Mouse (Mus musculus) liver (tissue): ENCODE results near the gene Bet1l.
"Not testable (repeated sequence)": the region's sequence is repeated elsewhere in the genome, so short reads cannot be mapped to it uniquely, and the experiment has no call there.

ENCODE experiments used
- DNase-seq: peaks from one replicate; pipeline ENCODE4 v3.0.0-alpha.2; 2020; ENCODE audit warnings: mixed read lengths

The Bet1l gene

GRCm38 (mm10) chr7:140857550-140858505 lies at the start of gene Bet1l:
Bet1l (minus strand) TSS chr7:140857577.
- no peak for DNase-seq

- DNase-seq = no peak
Observed at GRCm38 (mm10) chr7:140907131-140907530, 49.8 kb upstream of the Bet1l start.

GRCm38 (mm10) chr7:140905642-140906081 lies 48.3 kb upstream of the Bet1l start:
- no peak for DNase-seq

- peak; percentile 77 for DNase-seq
Observed at GRCm38 (mm10) chr7:140903212-140903611, 45.8 kb upstream of the Bet1l start.

GRCm38 (mm10) chr7:140902036-140902875 lies 44.9 kb upstream of the Bet1l start:
- DNase-seq = no peak

GRCm38 (mm10) chr7:140900220-140900619 lies 42.8 kb upstream of the Bet1l start, which contains the start of gene Cox8b:
Cox8b (minus strand) TSS chr7:140900446.
- no peak for DNase-seq

GRCm38 (mm10) chr7:140899121-140899520 lies 41.7 kb upstream of the Bet1l start:
- DNase-seq = no peak

GRCm38 (mm10) chr7:140897863-140898262 lies 40.5 kb upstream of the Bet1l start:
- DNase-seq = no peak

- no peak for DNase-seq
Observed at GRCm38 (mm10) chr7:140894611-140895010, 37.2 kb upstream of the Bet1l start.

- DNase-seq = no peak
Observed at GRCm38 (mm10) chr7:140894031-140894430, 36.7 kb upstream of the Bet1l start.

- DNase-seq = not testable (repeated sequence)
Observed at GRCm38 (mm10) chr7:140890636-140891035, 33.3 kb upstream of the Bet1l start.

GRCm38 (mm10) chr7:140882469-140882803 lies 25.1 kb upstream of the Bet1l start:
- DNase-seq = no peak

- DNase-seq = peak; percentile 95
Observed at GRCm38 (mm10) chr7:140881696-140882468, 24.5 kb upstream of the Bet1l start, which contains the start of the genes Psmd13 and Sirt3. Psmd13 (plus strand) TSS chr7:140881968. Sirt3 (minus strand) TSS chr7:140882309.

GRCm38 (mm10) chr7:140880865-140881515 lies 23.6 kb upstream of the Bet1l start:
- DNase-seq = no peak

- no peak for DNase-seq
Observed at GRCm38 (mm10) chr7:140880419-140880818, 23.0 kb upstream of the Bet1l start.

GRCm38 (mm10) chr7:140879355-140879754 lies 22.0 kb upstream of the Bet1l start:
- peak; percentile 33 for DNase-seq

- no peak for DNase-seq
Observed at GRCm38 (mm10) chr7:140877364-140877763, 20.0 kb upstream of the Bet1l start.

- no peak for DNase-seq
Observed at GRCm38 (mm10) chr7:140874224-140874623, 16.8 kb upstream of the Bet1l start.

- DNase-seq = no peak
Observed at GRCm38 (mm10) chr7:140864761-140865160, 7.4 kb upstream of the Bet1l start.

GRCm38 (mm10) chr7:140860728-140861127 lies 3.4 kb upstream of the Bet1l start:
- DNase-seq = no peak

GRCm38 (mm10) chr7:140859997-140860396 lies 2.6 kb upstream of the Bet1l start:
- no peak for DNase-seq

- DNase-seq = no peak
Observed at GRCm38 (mm10) chr7:140858746-140859145, 1.4 kb upstream of the Bet1l start.
